Mouse (Mus musculus): ENCODE results near the gene Igf2bp2.
A peak's percentile ranks its signal among the peaks of the same experiment; 100 is the strongest.

Igf2bp2 gene

DNA sequence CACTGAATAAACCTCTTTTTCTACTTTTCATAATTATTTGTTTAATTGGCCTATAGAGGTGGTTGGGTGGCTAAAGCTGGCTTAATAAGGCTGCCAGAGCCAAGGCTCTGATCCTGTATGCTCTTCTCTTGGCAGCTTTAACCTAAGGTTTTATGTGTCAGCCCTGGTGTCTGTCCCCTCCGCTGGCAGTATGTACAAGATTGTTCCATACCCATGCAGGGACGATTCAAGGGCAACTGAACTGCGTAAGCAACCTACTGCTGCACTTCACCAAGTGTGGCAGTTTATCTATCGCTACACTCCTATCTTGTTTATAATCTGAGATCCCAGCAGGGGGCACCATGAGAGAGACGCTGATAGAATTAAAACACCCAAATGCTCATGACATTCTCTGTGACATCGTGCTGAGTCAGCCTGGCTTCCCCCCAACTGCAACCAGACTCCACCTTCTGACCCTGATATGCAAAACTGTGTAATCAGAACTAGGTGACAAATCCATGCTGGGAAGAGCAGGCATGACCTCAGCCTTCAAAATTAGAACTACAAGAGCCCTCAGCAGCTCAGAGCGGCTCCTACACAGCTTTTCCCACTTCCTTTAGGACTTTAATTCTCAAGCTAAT lies 55.1 kb downstream of the Igf2bp2 start:
- peak; percentile 54 for DNase-seq (ENCODE audit: low read depth, low spot score)

DNA sequence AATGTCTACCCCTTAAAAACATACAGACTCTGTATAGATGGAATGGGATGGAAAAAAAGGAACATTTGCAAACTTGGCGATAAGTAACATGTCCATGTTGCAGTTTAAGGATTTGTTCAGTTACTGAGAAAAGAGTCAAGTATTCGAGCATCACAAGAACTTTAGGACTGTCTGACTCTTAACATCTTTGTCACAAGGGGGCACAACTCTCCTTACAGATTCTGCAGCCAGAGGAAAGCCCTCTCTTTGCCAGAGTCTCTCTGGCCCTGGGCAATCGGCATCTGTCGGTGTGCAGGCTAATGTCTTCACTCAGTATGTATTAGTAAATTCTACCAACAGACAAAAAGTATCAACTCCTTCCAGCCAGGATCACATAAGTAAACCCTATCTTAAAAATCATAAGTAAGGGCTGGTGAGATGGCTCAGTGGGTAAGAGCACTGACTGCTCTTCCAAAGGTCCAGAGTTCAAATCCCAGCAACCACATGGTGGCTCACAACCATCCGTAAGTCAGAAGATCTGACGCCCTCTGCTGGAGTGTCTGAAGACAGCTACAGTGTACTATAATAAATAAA lies 57.0 kb downstream of the Igf2bp2 start:
- DNase-seq (ENCODE audit: low read depth, low spot score): no peak

DNA sequence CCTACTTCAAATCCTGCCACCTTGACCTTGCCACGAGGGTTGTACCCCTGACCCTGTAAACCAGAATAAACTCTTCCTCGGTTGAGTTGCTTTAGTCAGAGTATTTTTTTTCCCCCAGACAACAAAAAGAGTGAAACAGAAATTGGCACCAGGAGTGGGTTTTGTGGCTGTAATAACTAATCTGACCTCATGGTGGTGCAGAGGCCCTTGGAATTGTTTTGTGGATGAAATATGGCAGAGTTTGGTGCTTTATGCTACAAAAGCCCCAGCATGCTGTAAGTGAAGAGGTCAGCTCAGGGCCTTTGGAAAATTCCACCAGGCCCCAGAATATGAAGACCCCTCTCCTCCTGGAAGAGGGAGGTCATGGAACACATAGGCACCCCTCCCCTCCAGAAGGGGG lies 63.0 kb downstream of the Igf2bp2 start:
- no peak for DNase-seq (ENCODE audit: low read depth, low spot score)

DNA sequence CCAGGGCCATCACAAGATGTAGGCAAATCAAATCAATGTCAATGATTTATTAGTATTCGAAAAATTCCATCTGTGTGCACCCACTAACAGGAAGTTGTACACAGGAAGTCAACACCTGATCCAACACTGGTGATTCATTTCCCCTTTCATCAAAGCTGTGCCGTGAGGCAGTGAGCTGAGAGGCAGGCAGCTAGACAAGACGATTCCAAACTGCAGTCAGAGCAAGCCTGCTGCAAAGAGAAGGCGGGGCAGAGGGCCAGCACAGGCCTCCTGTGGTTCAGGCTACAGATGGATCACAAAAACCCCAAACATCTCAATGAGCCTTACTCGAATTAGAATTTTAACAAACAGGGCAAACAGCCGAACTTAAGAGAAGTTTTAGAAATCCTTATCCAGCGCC lies 65.4 kb downstream of the Igf2bp2 start:
- no peak for DNase-seq (ENCODE audit: low read depth, low spot score)

DNA sequence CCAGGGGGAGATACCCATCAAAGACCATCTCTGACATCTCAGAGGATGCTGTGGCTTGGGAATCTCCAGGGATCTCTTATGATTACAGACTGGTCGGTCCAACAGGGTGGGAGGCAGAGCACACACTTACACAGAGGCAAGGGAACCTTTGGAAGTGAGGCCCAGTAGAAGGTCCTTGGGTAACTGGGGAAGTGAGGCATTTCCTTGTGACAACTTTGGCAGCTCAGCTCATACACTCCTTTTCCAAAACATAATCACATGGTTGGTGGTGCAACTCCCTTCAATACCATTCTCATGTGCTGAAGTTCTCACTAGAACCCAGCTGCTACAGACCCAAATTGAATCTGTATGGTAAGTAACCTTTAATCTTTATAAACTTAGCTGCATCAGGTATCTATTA lies 67.3 kb downstream of the Igf2bp2 start:
- no peak for DNase-seq (ENCODE audit: low read depth, low spot score)

DNA sequence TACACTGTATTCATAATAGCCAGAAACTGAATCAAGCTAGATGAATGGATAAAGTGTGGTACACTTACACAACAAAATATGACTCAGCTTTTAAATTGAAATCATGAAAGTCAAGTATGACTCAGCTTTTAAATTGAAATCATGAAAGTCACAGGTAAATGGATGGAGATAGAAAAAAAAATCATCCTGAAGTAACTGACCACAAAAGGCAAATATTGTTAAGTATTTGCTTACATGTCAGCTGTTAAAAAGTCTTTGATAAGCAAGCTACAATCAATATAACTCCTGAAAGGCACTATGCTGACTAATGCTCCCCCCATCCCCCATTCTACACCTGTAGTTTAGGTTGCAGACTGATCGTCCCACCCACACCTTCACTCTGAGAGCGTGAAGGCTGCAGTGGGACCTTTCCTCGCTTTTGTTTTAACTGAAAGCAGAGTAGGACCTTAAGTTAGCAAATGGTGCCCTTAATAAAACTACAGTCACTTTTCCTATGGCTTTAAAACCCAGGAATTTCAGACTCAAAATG lies 71.8 kb downstream of the Igf2bp2 start:
- no peak for DNase-seq (ENCODE audit: low read depth, low spot score)

DNA sequence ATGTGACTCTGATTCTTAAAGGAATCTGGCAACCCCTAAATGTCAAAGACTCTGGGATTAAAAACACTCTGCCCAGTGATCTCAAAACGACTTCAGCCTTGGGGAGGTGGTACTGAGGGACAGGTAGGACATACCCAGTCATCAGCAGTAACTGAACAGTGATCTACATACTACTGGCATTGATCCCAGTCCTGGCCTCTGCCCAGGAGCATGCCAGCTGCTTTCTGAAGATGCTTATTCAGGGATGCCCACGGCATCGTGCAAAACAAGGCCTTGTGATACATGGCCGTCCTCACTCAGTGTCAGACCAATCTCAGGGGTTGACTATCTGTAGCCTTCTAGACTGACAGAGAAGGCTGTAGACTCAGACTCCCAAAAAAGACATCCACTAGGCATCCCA lies 77.7 kb downstream of the Igf2bp2 start:
- DNase-seq (ENCODE audit: low read depth, low spot score): no peak

DNA sequence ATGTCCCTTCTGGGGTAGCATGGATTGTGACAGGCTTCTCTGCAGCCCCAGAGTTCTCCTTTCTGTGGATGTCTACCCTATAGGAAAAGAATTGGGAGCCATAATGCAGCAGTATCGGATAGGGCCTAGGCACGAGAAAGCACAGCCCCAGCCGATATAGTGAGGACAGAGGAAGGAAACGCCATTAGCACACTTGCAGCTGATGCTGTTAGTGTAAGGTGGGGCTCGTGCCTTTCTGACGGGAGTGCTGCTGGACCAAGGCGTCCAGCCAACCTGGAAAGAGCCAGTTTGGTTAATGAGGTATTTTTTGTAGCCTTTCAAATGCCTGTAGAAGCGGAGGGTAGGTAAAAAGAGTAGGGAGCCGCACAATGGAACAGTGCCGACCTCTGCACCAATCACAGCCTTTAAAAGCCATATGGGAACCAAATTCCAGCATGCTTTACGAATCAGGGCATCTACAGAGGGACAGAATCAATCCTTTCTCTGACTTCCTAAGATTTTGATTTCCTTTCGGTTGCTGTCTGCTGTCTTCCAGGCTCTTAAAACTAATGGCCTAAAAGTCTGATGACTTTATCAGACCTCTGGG lies 82.9 kb downstream of the Igf2bp2 start:
- DNase-seq (ENCODE audit: low read depth, low spot score): no peak

DNA sequence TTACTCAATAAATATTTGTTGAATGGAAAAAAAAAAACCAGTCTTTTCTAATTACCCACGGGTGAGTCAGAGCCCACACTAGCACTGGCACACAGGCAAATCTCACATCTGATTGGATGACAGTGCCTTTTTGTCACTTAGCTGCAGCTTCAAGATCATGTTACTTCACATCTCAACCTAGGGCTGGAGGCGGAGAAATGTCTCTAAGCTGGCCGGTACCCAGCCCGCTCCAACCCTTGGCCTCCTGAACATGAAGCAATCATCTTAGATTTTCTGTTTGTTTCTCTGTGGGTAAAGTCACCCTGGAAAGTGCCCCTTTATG lies 86.5 kb downstream of the Igf2bp2 start:
- DNase-seq (ENCODE audit: low read depth, low spot score): no peak

DNA sequence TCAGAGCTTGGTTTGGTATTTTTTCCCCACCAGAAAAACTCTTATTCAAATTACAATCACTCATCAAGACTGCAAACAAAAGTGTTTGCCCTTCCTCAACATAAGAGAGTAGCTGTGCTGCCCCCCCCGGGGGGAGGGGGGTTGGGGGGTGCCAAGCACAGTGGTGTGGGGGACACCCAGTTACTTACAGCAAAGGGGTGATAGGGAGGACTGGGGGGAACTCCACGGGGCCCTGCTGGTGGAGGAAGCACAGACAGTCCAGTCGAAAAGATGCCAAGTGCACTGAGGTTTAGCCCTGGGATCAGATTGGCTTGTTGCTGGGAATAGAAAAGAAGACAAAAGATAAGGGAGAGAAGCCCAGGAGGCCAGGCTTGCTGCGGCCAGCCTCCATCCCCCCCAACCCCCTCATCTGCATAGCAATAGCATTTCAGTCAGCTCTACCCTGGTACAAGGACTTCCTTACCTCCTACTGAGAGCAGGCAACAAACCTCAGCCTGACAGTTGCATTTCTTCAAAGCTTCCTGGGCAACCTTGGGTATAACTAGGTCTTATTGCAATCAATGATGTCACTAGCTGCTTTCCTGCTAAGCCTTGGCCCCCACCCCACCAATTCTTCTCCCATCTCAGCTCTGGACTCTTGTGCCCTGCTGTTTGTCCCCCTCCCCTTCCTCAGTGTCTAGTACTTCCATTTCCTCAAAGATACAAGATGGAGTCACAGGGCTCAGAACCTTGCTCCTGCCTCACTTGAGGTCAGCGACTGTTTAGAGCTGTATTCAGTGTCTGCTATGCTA lies 87.1 kb downstream of the Igf2bp2 start:
- DNase-seq (ENCODE audit: low read depth, low spot score): no peak

DNA sequence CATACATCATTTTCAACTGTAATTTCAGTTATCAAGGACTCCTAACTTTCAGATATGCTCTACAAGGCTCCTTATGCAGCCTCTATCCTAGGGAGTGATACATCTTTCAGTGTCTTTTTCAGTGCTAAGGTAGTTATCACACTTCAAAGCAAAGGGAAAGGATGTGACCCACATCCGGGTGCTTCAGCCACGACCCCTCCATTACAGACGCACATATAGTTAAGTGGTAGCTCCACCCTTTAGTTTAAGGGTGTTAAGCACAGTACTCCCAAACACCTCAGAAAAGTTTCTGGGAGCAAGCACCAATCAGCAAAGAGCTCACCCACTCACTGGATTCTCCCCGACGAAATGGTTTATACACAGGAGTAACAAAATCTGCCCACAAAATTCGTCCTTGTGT lies 88.0 kb downstream of the Igf2bp2 start:
- no peak for DNase-seq (ENCODE audit: low read depth, low spot score)

DNA sequence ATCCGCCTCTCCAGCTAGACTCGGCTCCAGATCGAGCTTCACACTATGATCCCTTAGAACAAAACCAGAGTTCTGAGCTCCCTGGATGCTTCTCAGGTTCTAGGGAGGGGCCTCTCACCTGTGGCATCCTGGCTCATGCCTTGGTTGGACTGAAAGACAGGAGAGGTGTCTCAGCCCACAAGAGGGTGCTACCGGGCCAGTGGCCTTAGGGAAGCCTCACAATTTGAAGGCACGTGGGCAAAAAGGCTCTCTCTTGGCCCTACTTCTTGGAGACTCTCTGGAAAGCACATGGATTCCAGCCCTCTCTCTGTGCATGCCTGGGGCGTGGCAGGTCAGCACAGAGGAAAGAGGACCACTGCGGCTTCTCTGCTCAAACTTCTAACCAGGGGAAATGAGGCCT lies 91.7 kb downstream of the Igf2bp2 start:
- DNase-seq (ENCODE audit: low read depth, low spot score): no peak

DNA sequence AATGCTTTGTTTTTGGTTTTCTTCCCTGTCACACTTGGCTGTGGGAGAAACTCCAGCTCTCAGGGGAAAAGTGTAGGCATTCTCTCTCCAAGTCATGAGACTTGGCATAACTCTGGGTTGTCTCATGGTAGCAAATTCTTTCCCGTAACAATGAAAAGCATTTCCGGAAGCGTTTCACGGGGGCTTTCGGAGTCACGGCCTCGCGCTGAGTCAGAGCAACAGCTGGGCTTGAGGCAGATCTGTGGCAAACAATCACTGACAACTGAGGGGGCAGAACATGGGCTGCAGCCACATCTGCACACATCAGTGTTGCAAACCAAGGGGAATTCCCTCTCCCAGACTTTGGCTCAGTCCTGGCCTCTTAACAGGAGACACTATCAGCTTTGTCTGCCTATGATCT lies 95.7 kb downstream of the Igf2bp2 start:
- DNase-seq (ENCODE audit: low read depth, low spot score): no peak

DNA sequence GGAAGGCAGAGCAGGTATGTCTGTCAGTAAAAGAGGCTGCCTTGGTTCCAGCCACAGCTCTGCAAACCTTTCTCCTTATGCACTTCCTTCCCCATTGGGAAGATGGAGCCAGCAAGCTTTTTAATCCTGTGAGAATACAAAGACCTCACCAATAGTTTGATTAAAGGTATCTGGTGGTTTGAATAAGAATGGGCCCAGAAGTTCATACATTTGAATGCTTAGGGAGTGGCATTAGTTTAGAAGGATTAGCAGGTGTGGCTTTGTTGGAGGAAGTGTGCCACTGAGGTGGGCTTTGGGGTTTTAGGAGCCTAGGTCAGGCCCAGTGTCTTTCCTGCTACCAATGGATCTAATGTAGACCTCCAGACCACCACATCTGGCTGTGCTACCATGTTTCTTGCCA lies 97.6 kb downstream of the Igf2bp2 start:
- no peak for DNase-seq (ENCODE audit: low read depth, low spot score)

DNA sequence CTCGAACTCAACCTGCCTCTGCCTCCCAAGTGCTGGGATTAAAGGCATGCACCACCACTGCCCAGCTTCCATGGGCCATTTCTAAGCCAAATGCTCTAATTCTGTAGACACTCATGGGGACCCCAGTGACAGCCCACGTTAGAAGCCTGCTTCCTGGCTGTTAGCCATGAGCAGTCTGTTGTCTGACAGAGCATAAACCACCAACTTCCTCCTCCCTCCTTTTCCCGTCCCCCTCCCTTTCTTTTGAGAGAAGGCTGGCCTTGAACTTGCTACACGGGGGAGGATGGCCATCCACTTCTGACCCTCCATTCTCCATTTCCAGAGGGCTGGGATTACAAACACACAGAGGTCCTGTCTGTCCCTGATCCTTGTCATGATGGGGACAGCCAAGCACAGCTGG lies 100.8 kb downstream of the Igf2bp2 start:
- DNase-seq (ENCODE audit: low read depth, low spot score): no peak

DNA sequence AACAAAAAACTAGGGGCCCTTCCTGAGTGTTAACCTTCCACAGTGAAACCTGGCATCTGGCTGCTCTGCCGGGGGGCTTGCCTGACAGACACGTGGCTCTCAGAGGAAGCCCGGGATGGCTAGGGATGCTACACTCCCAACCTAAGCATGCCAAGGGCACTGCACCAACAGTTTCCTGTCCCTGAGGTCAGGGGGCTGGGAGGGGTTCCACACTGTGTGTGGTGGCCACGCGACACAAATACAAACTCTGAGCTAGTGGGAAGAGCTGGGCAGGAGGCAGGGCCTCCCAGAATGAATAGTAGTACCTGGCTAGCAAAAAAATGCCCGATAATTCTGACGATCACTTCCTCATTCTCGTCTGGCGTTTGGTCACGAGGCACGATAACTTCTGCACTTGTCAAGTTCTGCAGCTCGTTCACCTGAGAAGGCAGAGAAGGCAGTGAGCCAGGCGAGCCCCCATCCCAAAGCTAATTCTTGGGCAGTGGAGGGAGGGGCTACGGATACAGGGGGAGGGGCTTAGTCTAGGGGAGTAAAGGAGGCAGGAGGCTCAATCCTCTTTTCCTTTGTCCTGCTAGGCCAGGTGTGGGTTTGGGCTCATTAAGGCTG lies 101.4 kb downstream of the Igf2bp2 start:
- no peak for DNase-seq (ENCODE audit: low read depth, low spot score)

DNA sequence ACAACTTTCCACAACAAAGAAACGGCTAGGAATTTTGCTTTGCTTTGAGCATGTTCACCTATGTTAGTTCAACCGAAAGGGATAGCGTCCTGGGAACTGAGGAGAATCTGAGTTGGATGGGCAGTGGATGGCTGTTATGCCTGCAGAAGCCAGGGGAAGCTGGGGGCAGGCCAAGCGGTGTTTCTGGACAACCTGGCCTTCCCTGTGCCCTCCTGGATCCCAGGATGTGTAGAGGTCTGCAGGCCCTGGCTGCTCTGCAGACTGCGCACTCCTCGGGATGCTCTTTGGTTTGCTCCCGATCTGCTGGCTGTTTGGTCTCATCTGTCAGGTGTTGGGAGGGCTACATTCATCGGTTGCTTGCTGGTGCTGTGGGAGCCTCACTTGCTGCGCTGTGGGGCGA lies 102.7 kb downstream of the Igf2bp2 start:
- DNase-seq (ENCODE audit: low read depth, low spot score): no peak

DNA sequence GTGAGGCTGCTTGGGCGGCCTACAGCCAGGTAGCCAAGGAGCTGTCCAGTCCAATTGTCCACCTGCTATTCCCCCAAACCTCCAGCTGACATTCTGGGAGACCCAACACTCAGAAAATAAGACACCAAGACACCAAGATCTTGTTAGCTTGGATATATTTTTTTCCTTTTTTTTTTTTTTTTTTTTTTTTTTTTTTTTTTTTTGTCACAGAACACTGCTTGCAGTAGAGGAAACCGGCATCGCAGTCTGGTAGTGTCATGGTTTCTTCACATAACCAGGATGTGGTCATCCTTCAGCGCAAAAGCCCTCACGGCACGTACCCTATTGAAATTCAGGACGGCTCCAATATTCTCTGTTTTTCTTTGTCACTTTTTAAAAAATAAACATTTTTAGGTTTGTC lies 104.2 kb downstream of the Igf2bp2 start:
- DNase-seq (ENCODE audit: low read depth, low spot score): no peak

DNA sequence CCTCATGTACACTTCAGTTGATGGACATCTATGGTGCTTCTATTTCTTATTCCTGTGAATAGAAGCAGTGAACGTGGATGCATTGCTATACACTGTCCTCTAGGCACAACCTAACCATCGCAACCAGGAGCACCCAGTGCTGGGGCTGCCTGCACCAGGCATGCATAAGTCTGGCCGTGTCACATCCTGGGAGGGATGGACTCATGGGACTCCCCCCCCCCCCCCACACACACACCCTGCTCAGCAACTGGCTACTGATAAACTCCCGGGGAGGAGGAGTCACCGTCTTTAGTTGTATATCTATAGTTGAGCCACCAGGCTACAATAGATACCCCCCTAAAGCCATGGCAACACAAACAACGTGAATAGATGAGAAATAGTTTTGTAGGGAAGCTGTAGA lies 105.6 kb downstream of the Igf2bp2 start:
- no peak for DNase-seq (ENCODE audit: low read depth, low spot score)

DNA sequence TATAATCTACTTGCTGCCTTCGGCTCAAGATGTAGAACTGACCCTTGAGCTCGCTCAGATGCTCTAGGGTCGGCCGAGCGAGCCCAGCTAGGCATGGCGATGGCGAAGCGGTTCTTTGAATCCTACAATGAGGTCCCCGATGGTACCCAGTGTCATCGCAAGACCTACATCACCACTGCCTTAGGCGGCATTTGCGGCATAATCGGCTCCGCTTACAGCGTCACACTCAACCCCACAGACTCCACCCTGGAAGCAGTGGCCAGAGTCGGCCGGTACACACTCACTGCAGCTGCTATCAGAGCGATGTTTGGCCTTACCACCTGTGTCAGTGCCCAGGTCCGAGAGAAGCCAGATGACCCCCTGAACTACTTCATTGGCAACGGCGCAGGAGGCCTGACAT lies 109.7 kb downstream of the Igf2bp2 start:
- DNase-seq (ENCODE audit: low read depth, low spot score): no peak

DNA sequence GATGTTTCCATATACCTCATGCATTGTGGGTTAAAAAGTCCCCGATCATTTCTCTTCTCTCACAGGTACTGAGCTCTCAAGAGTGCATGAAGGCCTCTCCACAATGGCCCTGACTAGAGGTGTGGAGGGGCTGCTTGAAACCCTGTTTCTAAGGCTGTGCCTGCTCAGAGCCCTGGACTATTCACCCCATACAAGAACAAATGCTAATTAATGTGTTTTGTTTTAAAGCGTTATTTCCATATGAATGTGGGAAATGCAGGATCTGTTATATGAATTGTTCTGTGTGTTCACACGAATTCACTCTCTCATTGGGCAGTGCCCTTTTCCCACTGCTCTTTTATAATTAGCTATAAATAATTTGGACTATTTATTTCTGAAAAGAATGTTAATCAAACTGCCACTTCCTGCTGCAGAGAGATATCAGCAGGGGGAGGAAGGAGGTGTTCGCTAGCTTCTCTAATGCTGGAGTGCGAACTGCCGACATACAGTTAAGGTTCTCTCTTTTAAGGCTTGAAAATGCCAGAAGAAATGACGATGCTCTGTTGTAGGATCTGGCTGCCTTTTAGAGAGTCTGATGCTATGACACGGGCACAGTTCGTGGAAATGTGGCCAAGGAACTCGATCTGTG lies 116.2 kb downstream of the Igf2bp2 start:
- no peak for DNase-seq (ENCODE audit: low read depth, low spot score)

DNA sequence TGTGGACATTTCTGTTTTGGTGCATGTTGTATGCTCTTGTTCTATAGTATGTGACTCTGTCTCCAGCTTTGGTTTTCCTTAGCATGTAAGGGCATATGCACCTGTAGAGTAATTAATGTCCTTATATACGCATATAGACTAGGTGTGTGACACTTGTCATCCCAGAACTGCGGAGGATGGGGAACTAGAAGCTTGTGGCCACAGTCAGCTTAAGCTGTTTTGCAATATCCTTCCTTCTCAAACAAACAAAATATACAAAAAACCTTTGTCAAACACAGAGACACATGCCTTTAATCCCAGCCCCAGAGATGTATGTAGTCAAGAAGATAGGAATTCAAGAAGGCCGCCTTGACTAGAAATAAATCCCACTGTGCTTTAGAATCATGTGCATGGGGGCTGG lies 117.2 kb downstream of the Igf2bp2 start:
- DNase-seq (ENCODE audit: low read depth, low spot score): no peak

Measured in retina, postnatal 7 days (tissue).